Mouse (Mus musculus) adrenal gland, postnatal 25 days (tissue): ENCODE data around the gene Ascl5. TPM values are rescaled to one million over a fixed set of nuclear protein-coding genes. Genes with fewer than 3 reads are reported as not detected.

Experiments
- DNase-seq: peaks from one replicate; pipeline ENCODE4 v3.0.0; 2021; ENCODE audit warnings: mixed read lengths
- total RNA-seq: library from RNA; stranded (reverse); gene quantifications from 2 replicates; pipeline ENCODE4 v1.2.3, GENCODE M21; 2021

Gene Ascl5
- total RNA-seq, 1 experiment from 2014 or later, result not detected

DNA sequence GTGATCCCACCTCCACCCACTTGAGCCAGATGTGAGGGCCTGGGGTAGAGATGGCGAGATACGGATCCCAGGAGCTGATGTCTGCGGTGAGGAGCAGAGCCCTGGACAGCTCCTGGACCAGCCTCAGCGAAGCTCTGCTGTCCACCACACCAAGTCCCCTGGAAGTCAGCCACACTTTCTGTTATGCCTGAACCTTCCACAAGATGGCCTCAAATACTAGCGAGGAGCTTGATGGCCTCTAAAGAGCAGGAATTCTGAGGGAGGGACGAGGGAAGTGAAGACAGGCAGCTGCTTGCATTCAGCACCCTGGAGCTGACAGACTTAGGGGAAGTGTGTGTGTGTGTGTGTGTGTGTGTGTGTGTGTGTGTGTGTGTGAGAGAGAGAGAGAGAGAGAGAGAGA lies 861 bp downstream of the Ascl5 start:
- DNase-seq, result peak; percentile 50

- DNase-seq, result no peak
Observed at GRCm38 (mm10) chr1:136052547-136052946, 1.9 kb downstream of the Ascl5 start, which contains the start of gene Cacna1s. Gene Cacna1s (plus strand): TSS chr1:136052750.

DNA sequence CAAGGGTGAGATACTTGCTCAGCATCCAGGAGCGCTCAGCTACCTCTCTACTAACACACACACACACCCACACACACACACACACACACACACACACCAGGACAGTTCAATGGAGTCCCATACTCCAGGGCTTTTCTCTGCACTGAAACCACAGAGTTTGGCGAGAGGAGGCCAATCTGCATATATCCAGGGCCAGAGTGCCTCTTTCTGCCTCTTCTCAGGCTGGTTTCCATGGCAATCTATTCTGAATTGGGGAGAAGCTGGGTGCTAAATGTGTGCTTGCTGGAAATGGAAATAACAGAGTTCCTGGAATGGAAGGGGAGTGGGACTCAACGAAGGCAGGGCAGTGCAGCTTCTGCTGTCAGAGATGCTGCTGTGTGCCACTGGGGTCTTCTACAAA lies 5.2 kb downstream of the Ascl5 start:
- DNase-seq, result no peak

GRCm38 (mm10) chr1:136058594-136058993 lies 8.0 kb downstream of the Ascl5 start:
- DNase-seq, result no peak

DNA sequence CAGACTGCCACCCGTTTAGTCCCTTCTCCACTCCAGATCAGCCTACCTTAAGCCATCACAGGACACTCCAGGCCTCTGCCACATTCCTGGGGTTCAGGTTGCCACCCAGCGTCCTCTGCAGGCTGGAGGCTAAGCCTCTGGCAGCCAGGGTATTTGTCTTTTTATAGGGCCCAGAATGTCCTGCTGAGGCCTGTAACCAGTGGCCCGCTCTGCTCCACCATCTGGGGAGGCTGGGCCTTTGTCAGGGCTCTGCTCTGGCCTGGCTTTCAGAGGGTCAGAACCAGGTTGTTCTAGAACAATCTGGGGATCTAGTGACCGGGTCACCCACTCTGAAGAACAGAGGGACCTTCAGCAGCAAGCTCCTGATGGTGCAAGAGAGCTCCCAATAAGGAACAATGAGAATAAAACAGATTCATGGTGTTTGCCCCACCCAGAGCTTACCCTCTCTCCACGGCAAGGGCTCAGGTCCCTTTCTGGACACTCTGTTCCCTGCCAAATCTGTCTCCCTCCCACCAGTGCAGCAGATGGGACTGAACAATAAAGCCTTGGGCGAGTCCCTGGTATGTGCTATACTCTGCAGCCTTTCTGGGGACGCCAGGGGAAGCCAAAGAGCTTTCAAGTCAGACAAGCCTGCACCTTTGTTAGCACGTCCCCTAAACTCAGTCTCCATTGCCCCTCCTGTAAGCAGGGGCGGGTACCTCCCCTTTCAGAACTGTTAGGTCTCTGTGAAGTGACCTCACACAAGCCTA lies 10.6 kb downstream of the Ascl5 start:
- DNase-seq, result peak; percentile 71

GRCm38 (mm10) chr1:136061790-136062141 lies 11.2 kb downstream of the Ascl5 start:
- no peak for DNase-seq

GRCm38 (mm10) chr1:136063991-136064390 lies 13.4 kb downstream of the Ascl5 start:
- DNase-seq, result no peak

DNA sequence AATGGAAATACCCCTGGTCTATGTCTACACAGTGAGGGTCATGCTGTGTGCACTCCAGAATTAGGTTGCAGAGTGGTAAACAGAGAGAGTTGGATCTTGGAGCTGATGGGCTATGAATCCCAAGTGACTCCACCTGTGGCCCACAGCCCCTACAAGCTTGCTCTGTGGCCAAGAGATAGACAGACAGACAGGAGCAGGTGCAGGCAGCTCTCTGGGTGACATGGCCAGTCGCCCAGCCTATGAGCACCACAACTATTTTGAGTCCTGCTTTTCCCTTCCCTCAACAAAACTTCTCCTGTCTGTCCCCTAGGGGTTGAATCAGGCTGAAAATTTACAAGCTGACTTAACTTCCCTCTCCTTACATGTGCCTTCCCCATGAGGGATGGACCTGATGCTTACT lies 16.0 kb downstream of the Ascl5 start:
- DNase-seq, result no peak

DNA sequence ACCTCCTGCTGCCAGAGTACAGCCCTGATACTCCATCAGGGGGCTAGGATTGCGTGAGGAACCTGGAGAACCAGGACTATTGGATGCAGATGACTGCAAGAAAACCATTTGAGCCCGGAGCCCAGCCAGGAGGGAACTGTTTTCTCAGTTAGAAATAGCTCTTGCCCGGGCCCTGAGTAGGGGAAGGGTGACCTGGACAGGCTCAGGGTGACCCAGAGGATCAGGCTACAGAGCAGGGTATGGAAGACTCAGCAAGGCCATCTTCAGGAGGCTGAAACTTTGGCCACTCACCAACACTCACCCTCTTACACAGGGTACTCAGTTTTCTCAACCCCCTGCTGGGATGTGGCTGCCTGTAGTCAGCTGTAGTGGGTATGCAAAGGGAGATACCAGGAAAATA lies 17.0 kb downstream of the Ascl5 start:
- DNase-seq, result no peak

DNA sequence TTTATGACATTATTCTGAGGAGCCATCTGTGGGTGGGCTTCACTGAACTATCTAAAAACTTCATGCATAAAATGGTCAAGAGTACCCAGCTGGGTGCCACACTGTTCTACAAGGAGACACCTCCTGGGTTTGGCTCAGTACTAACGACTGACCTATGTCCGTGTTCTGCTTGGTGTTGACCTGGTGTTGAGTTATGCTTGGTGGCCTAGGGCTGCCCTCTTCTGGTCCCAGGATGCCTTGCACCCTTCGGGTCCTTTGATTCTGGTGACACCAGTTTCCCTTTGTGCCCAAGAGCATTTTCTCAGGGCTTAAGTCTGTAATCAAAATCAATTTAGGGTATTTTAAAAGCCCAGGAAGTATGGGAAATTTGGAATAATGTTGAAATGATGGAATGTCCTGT lies 25.5 kb downstream of the Ascl5 start:
- DNase-seq, result peak; percentile 49

- no peak for DNase-seq
Observed at GRCm38 (mm10) chr1:136077656-136078055, 27.1 kb downstream of the Ascl5 start.

GRCm38 (mm10) chr1:136081161-136081560 lies 30.6 kb downstream of the Ascl5 start:
- no peak for DNase-seq

DNA sequence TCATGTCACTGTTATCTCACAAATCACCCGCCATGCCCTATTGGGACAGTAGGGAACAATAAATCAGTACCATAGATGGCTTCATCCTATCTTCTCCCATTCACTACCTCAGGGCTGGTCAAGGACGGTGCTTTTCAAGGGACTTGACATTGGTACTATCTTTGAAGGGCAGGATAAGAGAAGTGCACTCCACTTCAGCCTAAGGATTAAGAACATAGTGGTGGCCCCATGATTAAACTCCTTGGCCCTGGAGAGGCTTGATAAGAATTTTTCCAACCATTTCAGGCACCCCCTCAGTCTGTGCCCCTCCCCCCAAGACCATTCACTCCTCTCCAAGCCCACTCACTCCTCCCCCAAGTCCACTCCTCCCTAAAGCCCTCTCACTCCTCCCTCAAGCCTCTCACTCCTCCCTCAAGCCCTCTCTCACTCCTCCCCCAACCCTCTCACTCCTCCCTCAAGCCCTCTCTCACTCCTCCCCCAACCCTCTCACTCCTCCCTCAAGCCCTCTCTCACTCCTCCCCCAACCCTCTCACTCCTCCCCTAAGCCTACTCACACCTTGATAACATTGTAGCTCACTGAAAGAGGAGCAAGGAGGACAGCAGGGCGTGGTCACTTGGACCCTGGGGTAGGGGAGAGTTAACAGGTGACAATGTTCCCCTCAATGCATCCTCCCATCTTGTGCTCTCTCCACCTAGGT lies 35.5 kb downstream of the Ascl5 start:
- DNase-seq, result no peak

GRCm38 (mm10) chr1:136089368-136090165 lies 39.0 kb downstream of the Ascl5 start:
- no peak for DNase-seq

DNA sequence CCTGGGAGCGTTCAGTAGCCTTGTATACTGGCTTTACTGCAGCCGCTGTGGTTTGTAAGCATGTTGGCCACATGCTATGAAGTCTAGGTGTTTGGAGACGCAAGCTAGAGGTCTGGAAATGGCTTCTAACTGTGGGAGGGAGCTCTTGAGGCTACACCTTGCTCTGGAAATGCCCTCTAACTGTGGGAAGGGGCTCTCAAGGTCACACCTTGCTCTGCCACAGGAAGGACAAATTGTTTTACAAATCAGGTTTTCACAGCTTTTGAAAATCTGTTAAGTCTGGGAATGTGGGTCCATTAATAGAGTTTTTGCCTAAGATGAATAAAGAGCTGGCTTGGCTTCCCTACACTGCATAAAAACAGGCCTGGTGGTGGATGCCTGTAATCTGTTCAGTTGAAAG lies 43.1 kb downstream of the Ascl5 start:
- no peak for DNase-seq

- no peak for DNase-seq
Observed at GRCm38 (mm10) chr1:136094807-136095206, 44.2 kb downstream of the Ascl5 start.

Other genes with a start within 250 kb of the Ascl5 start
- not detected in 2 replicates for gene Lad1, start 232.2 kb upstream of the Ascl5 start, total RNA-seq
- gene Tnnt2, start 214.4 kb upstream of the Ascl5 start, total RNA-seq, result 0.95 and 2.2 TPM in 2 replicates
- not detected in 2 replicates for gene Pkp1, start 131.6 kb upstream of the Ascl5 start, total RNA-seq
- gene Igfn1, start 44.5 kb upstream of the Ascl5 start, total RNA-seq, result 0.18 TPM in 1 of 2 replicates, not detected in the other
- 33.5 and 41.0 TPM in 2 replicates for gene Tmem9, start 42.7 kb upstream of the Ascl5 start, total RNA-seq
- gene Cacna1s, start 1.9 kb downstream of the Ascl5 start, total RNA-seq, result 0.21 and 0.52 TPM in 2 replicates
- gene Kif21b, start 80.6 kb downstream of the Ascl5 start, total RNA-seq, result 3.2 and 4.6 TPM in 2 replicates
- not detected in 2 replicates for gene Mroh3, start 162.0 kb downstream of the Ascl5 start, total RNA-seq
- not detected in 2 replicates for gene Inava, start 183.5 kb downstream of the Ascl5 start, total RNA-seq
- gene Gpr25, start 210.1 kb downstream of the Ascl5 start, total RNA-seq, result not detected in 2 replicates